In genomic region chr1:132431716-132432115, GRCm38 (mm10) we compare ENCODE assay signal across 8 mouse cellular contexts. TPM values are rescaled to one million over a fixed set of nuclear protein-coding genes. Genes with fewer than 3 reads are reported as not detected.
DNase-seq lines count a peak whose midpoint lies in the region; ATAC-seq lines count a peak whose summit lies in the region.

No protein-coding gene starts in this region.

- ATAC-seq in embryonic facial prominence, embryonic 14.5 days (ENCODE audit: low read depth) = no peak
- 0 out of 2 replicates have a peak, but pooled peaks have one; percentile 24 for ATAC-seq in neural tube, embryonic 14.5 days (ENCODE audit: low read depth)
- ATAC-seq in activated CD4-positive, CD25-positive, alpha-beta regulatory T cell, adult 4 months = no peak

- no peak overlapping the region for H3K4me2 ChIP-seq in embryonic facial prominence, embryonic 14.5 days (ENCODE audit: low read depth, low read length)
- H3K4me2 ChIP-seq in neural tube, embryonic 14.5 days (ENCODE audit: low read depth, low read length) = no peak overlapping the region

- H3K9ac ChIP-seq in embryonic facial prominence, embryonic 14.5 days (ENCODE audit: low read depth, low read length) = no peak overlapping the region
- H3K9ac ChIP-seq in neural tube, embryonic 14.5 days (replicated peaks; ENCODE audit: low read depth, low read length) = no peak overlapping the region

- 68% methylated on average over 9 of the region's 9 CpGs for whole genome bisulfite sequencing in embryonic facial prominence, embryonic 14.5 days
- 89% methylated on average over 9 of the region's 9 CpGs for WGBS in embryonic facial prominence, embryonic 10.5 days
- 53% methylated on average over 9 of the region's 9 CpGs for WGBS in neural tube, embryonic 14.5 days

- peaks cover 5% of the 10 kb centered on the region; the same call in 1 of the 2 replicates for H3K4me1 ChIP-seq in embryonic facial prominence, embryonic 14.5 days (ENCODE audit: control insufficient read depth, insufficient read depth, low read length)
- H3K4me1 ChIP-seq in embryonic facial prominence, embryonic 10.5 days = peaks cover 17% of the 10 kb centered on the region
- peaks cover 7% of the 10 kb centered on the region for H3K4me1 ChIP-seq in neural tube, embryonic 14.5 days (ENCODE audit: control insufficient read depth, insufficient read depth, low read length)

- no peaks in the 10 kb centered on the region for H3K9me3 ChIP-seq in embryonic facial prominence, embryonic 14.5 days (ENCODE audit: control insufficient read depth, low read length)
- no peaks in the 10 kb centered on the region for H3K9me3 ChIP-seq in embryonic facial prominence, embryonic 10.5 days
- no peaks in the 10 kb centered on the region for H3K9me3 ChIP-seq in neural tube, embryonic 14.5 days (ENCODE audit: control insufficient read depth, low read length)

- H3K27ac ChIP-seq in embryonic facial prominence, embryonic 14.5 days (replicated peaks; ENCODE audit: low read depth, low read length) = no peak overlapping the region
- no peak overlapping the region for H3K27ac ChIP-seq in embryonic facial prominence, embryonic 10.5 days (replicated peaks)
- no peak overlapping the region for H3K27ac ChIP-seq in neural tube, embryonic 14.5 days (ENCODE audit: low read depth, low read length)

- peaks cover 17% of the 10 kb centered on the region for H3K36me3 ChIP-seq in embryonic facial prominence, embryonic 14.5 days (ENCODE audit: control insufficient read depth, insufficient read depth, low read length)
- H3K36me3 ChIP-seq in embryonic facial prominence, embryonic 10.5 days (replicated peaks) = peaks cover 15% of the 10 kb centered on the region
- no peaks in the 10 kb centered on the region for H3K36me3 ChIP-seq in neural tube, embryonic 14.5 days (ENCODE audit: control insufficient read depth, insufficient read depth, low read length)

- DNase-seq in embryonic facial prominence, embryonic 14.5 days (ENCODE audit: low spot score) = peak; percentile 19
- DNase-seq in embryonic facial prominence, embryonic 10.5 days (ENCODE audit: low spot score) = no peak
- DNase-seq in neural tube, embryonic 10.5 days (ENCODE audit: extremely low spot score, low spot score) = no peak
- DNase-seq in gastrocnemius, postnatal 36 days = peak; percentile 35 to 38
- peak; percentile 33 to 35 for DNase-seq in left cerebral cortex, postnatal 14 days (ENCODE audit: low spot score in 2 of 2)
- no peak for DNase-seq in natural killer cell, adult 2 months (ENCODE audit: low spot score in 2 of 2)

- intact Hi-C loops in gastrocnemius, postnatal 36 days (cut with DNase I) = no loop called here
- intact Hi-C loops in left cerebral cortex, postnatal 14 days (cut with DNase I) = no loop called here

- H3K27me3 ChIP-seq in embryonic facial prominence, embryonic 14.5 days (replicated peaks; ENCODE audit: control insufficient read depth, insufficient read depth, low read length) = no peaks in the 10 kb centered on the region
- no peaks in the 10 kb centered on the region for H3K27me3 ChIP-seq in embryonic facial prominence, embryonic 10.5 days (replicated peaks; ENCODE audit: low read depth, poor library complexity, severe bottlenecking)
- no peaks in the 10 kb centered on the region for H3K27me3 ChIP-seq in neural tube, embryonic 14.5 days (ENCODE audit: control insufficient read depth, insufficient read depth, low read length)

- H3K4me3 ChIP-seq in embryonic facial prominence, embryonic 14.5 days (ENCODE audit: low read depth, low read length) = no peak overlapping the region
- no peak overlapping the region for H3K4me3 ChIP-seq in embryonic facial prominence, embryonic 10.5 days
- no peak overlapping the region for H3K4me3 ChIP-seq in neural tube, embryonic 14.5 days (ENCODE audit: low read depth, low read length)

RNA-seq across cellular contexts. Expression of gene Dstyk, which starts 14.4 kb away (rescaled TPM):
- polyA plus RNA-seq in embryonic facial prominence, embryonic 14.5 days (2014; fragmentation: Nextera tagmentation; extraction: Ambion mirVana) = 15.6 and 16.1 TPM in 2 replicates
- polyA plus RNA-seq in embryonic facial prominence, embryonic 10.5 days (2016; fragmentation: Nextera tagmentation; extraction: Ambion mirVana) = 13.2 and 13.5 TPM in 2 replicates
- 9.5 and 12.7 TPM in 2 replicates for polyA plus RNA-seq in neural tube, embryonic 14.5 days (2014; fragmentation: Nextera tagmentation; extraction: Ambion mirVana)
- 1 to 10 TPM; 8.9 to 9.2 TPM for total RNA-seq in gastrocnemius, postnatal 36 days (2021)
- 10 to 100 TPM; 32.4 to 32.6 TPM for total RNA-seq in left cerebral cortex, postnatal 14 days (2021)
- 1 to 10 TPM; 4.0 to 4.3 TPM for polyA plus RNA-seq in activated CD4-positive, CD25-positive, alpha-beta regulatory T cell, adult 4 months (2017; shearing (Covaris generic))

RNA-seq across cellular contexts. Expression of gene Tmcc2, which starts 40.6 kb away (rescaled TPM):
- polyA plus RNA-seq in embryonic facial prominence, embryonic 14.5 days (2014; fragmentation: Nextera tagmentation; extraction: Ambion mirVana) = 10.2 and 11.6 TPM in 2 replicates
- polyA plus RNA-seq in embryonic facial prominence, embryonic 10.5 days (2016; fragmentation: Nextera tagmentation; extraction: Ambion mirVana) = 10.2 and 11.7 TPM in 2 replicates
- 20.7 and 29.9 TPM in 2 replicates for polyA plus RNA-seq in neural tube, embryonic 14.5 days (2014; fragmentation: Nextera tagmentation; extraction: Ambion mirVana)
- total RNA-seq in gastrocnemius, postnatal 36 days (2021) = 10 to 100 TPM; 29.6 to 34.5 TPM
- total RNA-seq in left cerebral cortex, postnatal 14 days (2021) = 100 to 1,000 TPM; 128 to 132 TPM
- polyA plus RNA-seq in activated CD4-positive, CD25-positive, alpha-beta regulatory T cell, adult 4 months (2017; shearing (Covaris generic)) = 1 to 10 TPM in 1 of 2 experiments, under 1 TPM in 1; 0.54 to 1.6 TPM

RNA-seq across cellular contexts. Expression of gene Rbbp5, which starts 45.4 kb away (rescaled TPM):
- polyA plus RNA-seq in embryonic facial prominence, embryonic 14.5 days (2014; fragmentation: Nextera tagmentation; extraction: Ambion mirVana) = 37.8 and 42.0 TPM in 2 replicates
- 61.9 and 66.2 TPM in 2 replicates for polyA plus RNA-seq in embryonic facial prominence, embryonic 10.5 days (2016; fragmentation: Nextera tagmentation; extraction: Ambion mirVana)
- 41.9 and 52.7 TPM in 2 replicates for polyA plus RNA-seq in neural tube, embryonic 14.5 days (2014; fragmentation: Nextera tagmentation; extraction: Ambion mirVana)
- total RNA-seq in gastrocnemius, postnatal 36 days (2021) = 10 to 100 TPM; 14.2 to 20.0 TPM
- 10 to 100 TPM; 35.7 to 43.8 TPM for total RNA-seq in left cerebral cortex, postnatal 14 days (2021)
- polyA plus RNA-seq in activated CD4-positive, CD25-positive, alpha-beta regulatory T cell, adult 4 months (2017; shearing (Covaris generic)) = 10 to 100 TPM; 29.0 to 30.0 TPM

Comparison
In these comparisons a context has a peak if more than half of its experiments do, and no peak if none do; other contexts are left out.
1. DNase-seq: peak in embryonic facial prominence, embryonic 14.5 days (single experiment), gastrocnemius, postnatal 36 days (2 of 2) and left cerebral cortex, postnatal 14 days (2 of 2); none in embryonic facial prominence, embryonic 10.5 days (single experiment), neural tube, embryonic 10.5 days (single experiment) and natural killer cell, adult 2 months (0 of 2).